Mouse (Mus musculus): ENCODE results near the gene Cd47.

DNA sequence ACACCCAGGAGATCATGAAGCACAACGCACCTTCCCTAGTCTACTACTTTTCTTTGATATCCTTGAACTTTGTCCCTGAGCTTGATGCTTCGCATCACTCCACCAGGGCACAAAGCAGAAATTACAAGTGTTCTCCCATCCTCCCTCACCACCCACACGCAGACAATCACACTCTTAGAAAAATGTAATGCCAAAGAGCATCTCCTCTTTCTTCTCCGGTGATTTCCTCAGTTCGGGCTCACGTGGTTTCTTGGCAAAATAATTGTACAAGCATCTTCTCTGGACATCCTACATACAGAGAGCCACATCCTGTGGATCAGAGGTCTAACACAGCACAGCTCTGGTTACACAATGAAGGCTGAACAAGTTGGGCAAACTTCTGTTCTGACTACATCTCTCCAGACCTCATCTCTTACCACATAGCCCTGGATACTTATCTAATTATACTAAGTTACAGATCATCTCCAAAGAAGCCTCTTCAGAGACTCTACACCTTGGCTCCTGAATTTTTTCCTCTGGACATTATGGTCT is 36.4 kb downstream of the Cd47 start:
- TF ChIP-seq CTCF (IDR thresholded peaks at IDR 0.05; ENCODE audit: borderline replicate concordance, insufficient read depth, low read length) (no peak), POLR2A (IDR thresholded peaks at IDR 0.05; ENCODE audit: low read depth, low read length) (no peak)
